Mouse (Mus musculus) ES-E14 (cell line): ENCODE results near the gene H2-Eb1.

ENCODE experiments used
- CHD2 ChIP-seq: IDR thresholded peaks from 2 replicates; pipeline ENCODE4 v1.6.1; 2014; ENCODE audit warnings: mild to moderate bottlenecking, low read depth, low read length, inconsistent platforms
- HCFC1 ChIP-seq: IDR thresholded peaks from 2 replicates; pipeline ENCODE4 v1.6.1; 2012; ENCODE audit warnings: low read length, inconsistent platforms, borderline replicate concordance; ENCODE audit not compliant: insufficient read depth

DNA sequence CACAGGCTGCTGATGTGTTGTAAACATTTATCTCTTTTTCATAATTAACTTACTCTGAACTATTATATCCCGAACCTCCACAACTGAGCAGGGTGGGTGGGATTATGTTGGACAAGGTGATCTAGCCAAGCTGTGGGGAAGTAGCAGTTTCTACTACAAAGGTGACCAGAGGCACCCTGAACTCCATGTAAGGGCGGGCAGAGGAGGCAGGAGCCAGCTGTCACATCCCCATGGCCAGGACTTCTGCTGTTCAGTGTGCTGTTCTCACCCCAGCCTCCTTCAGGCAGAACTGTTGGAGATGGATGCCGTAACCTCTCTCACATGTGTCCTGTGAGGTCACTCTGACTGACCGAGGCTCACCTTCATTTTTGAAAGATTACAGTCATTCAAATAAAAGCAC lies 35.9 kb upstream of the H2-Eb1 start:
- no peak for TF ChIP-seq HCFC1
- TF ChIP-seq CHD2: no peak
